Mouse (Mus musculus) heart, embryonic 10.5 days (tissue): Measurements from ENCODE around the gene Lrrc3b. TPM values are rescaled to one million over a fixed set of nuclear protein-coding genes. Genes with fewer than 3 reads are reported as not detected.

Experiments used
- DNase-seq: peaks from one replicate; pipeline ENCODE4 v3.0.0-alpha.2; 2017; ENCODE audit warnings: low spot score
- H3K27ac ChIP-seq: fragments of 300-500 bp; sonication (generic); 2 replicates; pipeline ENCODE4 v1.5.1; 2016; ENCODE audit warnings: mild to moderate bottlenecking
- H3K27me3 ChIP-seq: fragments of 300-500 bp; sonication (generic); 2 replicates; pipeline ENCODE4 v1.6.1; 2016; ENCODE audit warnings: mild to moderate bottlenecking; ENCODE audit not compliant: poor library complexity, insufficient read depth, severe bottlenecking
- H3K36me3 ChIP-seq: fragments of 300-500 bp; sonication (generic); 2 replicates; pipeline ENCODE4 v1.6.1; 2016; ENCODE audit warnings: mild to moderate bottlenecking, moderate library complexity
- H3K4me1 ChIP-seq: fragments of 300-500 bp; sonication (generic); 2 replicates; pipeline ENCODE4 v1.6.1; 2016; ENCODE audit warnings: mild to moderate bottlenecking
- H3K4me3 ChIP-seq: fragments of 300-500 bp; sonication (generic); 2 replicates; pipeline ENCODE4 v1.5.1; 2016; ENCODE audit warnings: mild to moderate bottlenecking, moderate library complexity
- H3K9me3 ChIP-seq: fragments of 300-500 bp; sonication (generic); 2 replicates; pipeline ENCODE4 v1.6.1; 2016; ENCODE audit warnings: mild to moderate bottlenecking, moderate library complexity
- WGBS: fragments of 180-500 bp; shearing (Covaris S2); methylation state at CpG from one replicate; pipeline ENCODE4 v1.1.7; 2016; 5-methylcytosine and 5-hydroxymethylcytosine counted together
- polyA plus RNA-seq: library from polyadenylated mRNA; unstranded; fragments of >200 nt; fragmentation: Nextera tagmentation; extraction: Ambion mirVana; gene quantifications from 2 replicates; pipeline ENCODE4 v1.2.1, GENCODE M21; 2016

Lrrc3b gene
- polyA plus RNA-seq, 1 experiment from 2014 or later, result 4.7 TPM

DNA sequence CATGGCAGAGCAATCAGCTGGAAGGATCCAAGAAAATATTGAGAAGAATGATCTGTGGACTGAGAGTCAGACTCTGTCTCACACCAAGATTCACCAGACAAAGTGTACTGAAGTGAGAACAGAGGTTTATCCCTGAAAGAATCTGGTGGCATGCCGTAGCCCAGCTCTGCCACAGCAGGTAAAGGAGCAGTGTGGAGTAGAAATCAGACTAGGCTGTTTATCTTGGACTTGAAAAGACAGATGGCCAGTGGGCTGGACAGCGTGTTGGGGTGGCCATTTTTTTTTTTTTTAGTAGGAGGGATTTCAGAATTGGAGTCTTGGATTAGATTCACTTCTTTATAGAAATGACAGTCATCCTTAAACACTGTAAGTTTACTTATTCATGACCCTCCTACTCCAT is 61.4 kb downstream of the Lrrc3b start:
- H3K27ac ChIP-seq, result no peak overlapping the region
- peaks cover 9% of the 10 kb centered on the region; the same call in 1 of the 2 replicates for H3K4me1 ChIP-seq
- no peaks in the 10 kb centered on the region for H3K36me3 ChIP-seq
- H3K4me3 ChIP-seq, result no peak overlapping the region
- DNase-seq, result no peak
- 70% methylated on average over 2 of the region's 2 CpGs for WGBS
- H3K27me3 ChIP-seq, result no peaks in the 10 kb centered on the region
- H3K9me3 ChIP-seq, result no peaks in the 10 kb centered on the region

DNA sequence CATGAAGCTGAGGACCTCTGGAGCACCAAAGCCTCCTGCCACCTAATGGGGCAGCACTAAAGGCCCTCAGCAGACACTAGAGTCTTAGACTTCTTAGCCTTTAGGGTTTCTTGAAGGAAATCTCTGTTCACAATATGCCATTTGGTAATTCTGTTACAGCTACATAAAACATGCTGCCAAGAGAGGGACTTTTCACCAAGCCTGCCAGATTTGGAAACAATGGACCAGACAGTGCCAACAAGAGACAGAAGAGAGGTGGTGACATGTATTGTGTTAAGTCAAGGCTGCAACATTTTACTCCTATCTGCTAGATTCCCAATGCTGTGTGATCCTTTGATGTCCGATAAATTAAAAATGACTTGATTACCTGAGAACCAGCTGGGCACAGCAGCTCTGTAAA is 62.0 kb downstream of the Lrrc3b start:
- DNase-seq, result no peak
- peaks cover 9% of the 10 kb centered on the region; the same call in 1 of the 2 replicates for H3K4me1 ChIP-seq
- H3K27me3 ChIP-seq, result no peaks in the 10 kb centered on the region
- 93% methylated on average over 1 of the region's 1 CpGs for WGBS
- no peak overlapping the region for H3K27ac ChIP-seq
- no peak overlapping the region for H3K4me3 ChIP-seq
- no peaks in the 10 kb centered on the region for H3K36me3 ChIP-seq
- no peaks in the 10 kb centered on the region for H3K9me3 ChIP-seq

DNA sequence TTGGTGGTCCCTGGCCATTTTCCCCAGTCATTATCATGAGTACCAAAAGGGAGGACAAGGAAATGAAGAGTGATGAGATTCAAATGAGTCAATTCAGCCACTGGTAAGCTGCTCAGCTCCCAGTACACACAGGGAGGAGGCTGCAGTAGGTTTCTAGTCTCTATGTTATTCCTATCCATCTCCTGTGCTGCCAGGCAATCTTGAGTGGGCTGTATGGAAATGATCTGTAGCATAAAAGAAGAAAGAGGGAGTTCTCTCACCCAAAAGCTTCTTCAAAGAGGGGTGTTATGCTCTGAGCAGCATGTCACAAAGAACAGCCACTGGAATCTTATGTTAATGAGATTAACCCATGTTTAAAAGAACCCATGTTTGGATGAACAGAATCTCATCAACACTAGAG is 64.5 kb downstream of the Lrrc3b start:
- Histone ChIP-seq H3K4me1 (peaks cover 9% of the 10 kb centered on the region; the same call in 1 of the 2 replicates), H3K9me3 (no peaks in the 10 kb centered on the region), H3K4me3 (no peak overlapping the region), H3K27me3 (no peaks in the 10 kb centered on the region), H3K27ac (no peak overlapping the region), H3K36me3 (no peaks in the 10 kb centered on the region)
- DNase-seq, result no peak

DNA sequence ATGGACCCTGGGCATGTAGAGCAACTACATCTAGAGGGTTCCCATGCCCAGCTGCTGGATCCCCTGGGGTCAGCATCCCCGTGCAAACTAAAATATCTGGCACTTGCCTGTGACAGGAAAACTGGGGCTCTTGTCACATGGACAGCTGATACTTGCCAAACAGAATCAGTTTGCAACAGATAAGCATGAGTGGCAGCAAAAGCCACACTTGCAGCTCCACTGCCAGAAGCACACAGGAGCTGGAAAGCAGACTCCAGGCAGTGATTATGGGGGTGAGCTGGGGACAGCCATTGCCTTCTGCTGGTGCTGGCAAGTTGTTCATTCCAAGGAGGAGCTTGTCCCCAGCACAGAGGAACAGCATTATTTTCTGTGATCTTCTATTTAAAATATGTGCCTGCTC is 65.8 kb downstream of the Lrrc3b start:
- no peaks in the 10 kb centered on the region for H3K27me3 ChIP-seq
- no peak overlapping the region for H3K27ac ChIP-seq
- 27% methylated on average over 1 of the region's 1 CpGs for WGBS
- no peak overlapping the region for H3K4me3 ChIP-seq
- no peaks in the 10 kb centered on the region for H3K9me3 ChIP-seq
- H3K36me3 ChIP-seq, result no peaks in the 10 kb centered on the region
- DNase-seq, result no peak
- peaks cover 9% of the 10 kb centered on the region; the same call in 1 of the 2 replicates for H3K4me1 ChIP-seq

DNA sequence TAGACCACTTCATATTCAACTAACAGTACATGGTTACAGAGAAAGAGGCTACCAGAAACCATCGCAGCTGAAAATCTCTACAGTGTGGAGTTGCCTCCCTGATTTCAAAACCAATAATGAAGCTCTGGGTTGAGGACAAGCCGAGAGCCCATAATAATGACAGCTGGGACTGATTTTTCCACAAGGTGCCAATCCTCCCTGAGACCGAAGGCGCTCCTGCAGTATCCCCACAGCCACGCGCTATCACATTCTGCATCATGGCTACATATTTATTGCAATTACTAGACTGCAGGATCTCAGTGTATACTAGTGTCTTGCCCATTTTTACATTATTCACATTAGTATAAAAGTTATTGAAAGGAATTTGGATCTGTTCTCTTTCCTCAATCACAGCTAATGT is 73.7 kb downstream of the Lrrc3b start:
- no peak for DNase-seq
- H3K27me3 ChIP-seq, result no peaks in the 10 kb centered on the region
- 91% methylated on average over 6 of the region's 6 CpGs for WGBS
- H3K36me3 ChIP-seq, result no peaks in the 10 kb centered on the region
- H3K9me3 ChIP-seq, result no peaks in the 10 kb centered on the region
- no peak overlapping the region for H3K4me3 ChIP-seq
- no peak overlapping the region for H3K27ac ChIP-seq
- H3K4me1 ChIP-seq, result no peaks in the 10 kb centered on the region

DNA sequence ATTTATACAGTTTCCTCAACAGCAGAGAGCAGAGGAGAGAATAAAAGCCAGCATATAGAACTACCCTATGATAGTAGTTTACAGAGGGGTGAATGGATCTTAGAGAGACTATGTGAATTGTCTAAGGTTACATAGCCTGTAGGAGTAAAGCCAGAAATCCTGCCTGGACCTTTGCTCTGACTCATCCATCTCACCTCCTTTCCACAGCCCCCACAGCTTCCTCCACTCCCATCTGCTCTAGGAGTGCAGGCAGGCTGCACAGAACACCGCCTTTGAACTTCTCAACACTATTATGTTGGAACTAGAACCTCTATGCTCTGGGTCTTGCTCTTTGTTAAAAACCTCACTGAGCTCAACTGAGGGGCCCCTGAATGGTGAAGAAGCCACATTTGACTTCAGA is 78.9 kb downstream of the Lrrc3b start:
- no peak for DNase-seq
- WGBS, result 85% methylated on average over 1 of the region's 1 CpGs

DNA sequence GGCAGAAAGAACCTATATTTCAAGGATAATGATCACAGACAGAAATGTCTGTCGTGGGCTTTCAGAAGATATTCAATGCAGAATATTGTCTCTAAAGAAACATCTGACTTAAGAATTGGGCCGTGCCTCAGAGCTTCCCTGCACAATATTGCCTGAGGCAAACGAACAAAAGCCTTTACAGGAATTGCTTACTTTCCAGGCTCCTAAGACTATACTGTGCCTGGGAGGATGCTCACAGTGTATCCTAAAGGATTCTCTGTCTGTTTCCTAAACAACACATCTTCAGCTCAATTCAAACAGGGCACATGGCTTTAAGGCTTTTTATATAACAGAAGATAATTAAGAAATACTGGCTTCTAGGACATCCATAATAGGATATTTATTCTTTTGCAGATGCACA is 79.7 kb downstream of the Lrrc3b start:
- WGBS, result 75% methylated on average over 3 of the region's 3 CpGs
- Histone ChIP-seq H3K4me3 (no peak overlapping the region), H3K36me3 (no peaks in the 10 kb centered on the region), H3K4me1 (peaks cover 4% of the 10 kb centered on the region; the same call in 1 of the 2 replicates), H3K9me3 (no peaks in the 10 kb centered on the region), H3K27ac (no peak overlapping the region), H3K27me3 (no peaks in the 10 kb centered on the region)
- DNase-seq, result no peak

More for the DNA sequence above, 78.9 kb downstream of the Lrrc3b start:
- no peak overlapping the region for H3K27ac ChIP-seq
- no peaks in the 10 kb centered on the region for H3K4me1 ChIP-seq
- H3K9me3 ChIP-seq, result no peaks in the 10 kb centered on the region
- no peaks in the 10 kb centered on the region for H3K36me3 ChIP-seq
- H3K4me3 ChIP-seq, result no peak overlapping the region
- H3K27me3 ChIP-seq, result no peaks in the 10 kb centered on the region

DNA sequence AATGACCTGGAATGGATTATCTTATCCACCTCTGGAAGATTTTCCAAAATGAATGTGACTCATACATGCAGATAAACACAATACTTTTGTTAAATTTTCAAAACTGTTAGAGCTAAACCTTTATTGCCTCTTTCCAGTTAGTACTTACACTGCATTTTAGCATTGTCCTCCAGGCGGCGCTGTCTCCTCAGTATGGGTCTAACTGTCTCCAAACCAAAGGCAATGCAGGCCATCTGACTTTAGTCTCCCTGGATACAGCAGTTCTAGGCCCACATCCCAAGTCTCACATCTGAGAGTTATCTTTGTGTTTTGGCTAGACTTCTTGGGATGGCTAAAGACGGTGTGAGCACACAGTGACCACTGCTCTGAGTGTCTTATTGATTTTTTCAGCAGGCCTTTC is 83.3 kb downstream of the Lrrc3b start:
- 19% methylated on average over 3 of the region's 3 CpGs for WGBS
- no peak overlapping the region for H3K27ac ChIP-seq
- DNase-seq, result peak; percentile 81

DNA sequence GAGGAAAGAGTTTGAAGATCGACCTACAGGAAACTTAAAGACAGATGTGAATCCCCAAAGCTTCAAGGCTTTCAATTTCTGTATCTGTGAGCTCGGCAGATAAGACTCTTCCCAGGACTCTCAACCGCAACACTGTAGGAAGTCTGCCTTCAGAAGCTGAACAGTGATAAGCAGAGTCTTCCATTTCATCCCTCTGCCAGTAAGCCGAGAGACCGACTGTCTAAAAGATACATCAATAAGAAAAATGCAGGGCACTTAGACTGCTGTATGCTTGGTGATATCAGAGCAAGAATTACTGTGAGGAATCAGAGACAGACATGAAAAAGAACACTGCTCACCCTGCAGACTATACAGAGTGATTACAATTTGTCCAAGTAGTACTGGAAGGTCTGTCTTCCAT is 84.5 kb downstream of the Lrrc3b start:
- 20% methylated on average over 5 of the region's 5 CpGs for WGBS
- no peaks in the 10 kb centered on the region for H3K36me3 ChIP-seq
- no peak overlapping the region for H3K27ac ChIP-seq

More for the DNA sequence above, 83.3 kb downstream of the Lrrc3b start:
- Histone ChIP-seq H3K27me3 (no peaks in the 10 kb centered on the region), H3K4me1 (peaks cover 8% of the 10 kb centered on the region; the same call in 1 of the 2 replicates), H3K4me3 (no peak overlapping the region), H3K36me3 (no peaks in the 10 kb centered on the region), H3K9me3 (no peaks in the 10 kb centered on the region)

DNA sequence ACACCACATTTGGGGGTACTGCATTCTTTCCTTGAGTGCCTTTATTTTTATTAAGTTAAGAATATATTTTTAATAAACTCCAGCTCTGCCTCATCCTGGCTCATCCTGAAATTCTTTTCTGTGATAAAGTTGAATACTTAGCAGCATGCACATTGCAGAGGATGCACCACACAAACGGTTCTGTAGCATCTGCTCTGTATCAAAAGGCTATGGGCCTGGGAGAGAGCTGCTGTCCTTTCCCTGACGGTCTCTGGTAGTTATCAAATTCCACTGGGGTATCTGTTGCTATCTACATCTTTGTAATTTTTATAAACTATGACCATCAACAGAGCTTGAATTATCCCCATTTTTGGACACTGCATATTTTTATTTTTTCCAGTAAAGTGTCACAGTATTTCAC is 105.7 kb downstream of the Lrrc3b start:
- 38% methylated on average over 2 of the region's 2 CpGs for WGBS
- Histone ChIP-seq H3K4me3 (no peak overlapping the region), H3K27me3 (no peaks in the 10 kb centered on the region), H3K4me1 (no peaks in the 10 kb centered on the region), H3K9me3 (no peaks in the 10 kb centered on the region), H3K27ac (no peak overlapping the region), H3K36me3 (no peaks in the 10 kb centered on the region)
- no peak for DNase-seq

More for the DNA sequence above, 84.5 kb downstream of the Lrrc3b start:
- H3K4me1 ChIP-seq, result peaks cover 8% of the 10 kb centered on the region; the same call in 1 of the 2 replicates
- H3K27me3 ChIP-seq, result no peaks in the 10 kb centered on the region
- no peaks in the 10 kb centered on the region for H3K9me3 ChIP-seq
- no peak for DNase-seq
- H3K4me3 ChIP-seq, result no peak overlapping the region

DNA sequence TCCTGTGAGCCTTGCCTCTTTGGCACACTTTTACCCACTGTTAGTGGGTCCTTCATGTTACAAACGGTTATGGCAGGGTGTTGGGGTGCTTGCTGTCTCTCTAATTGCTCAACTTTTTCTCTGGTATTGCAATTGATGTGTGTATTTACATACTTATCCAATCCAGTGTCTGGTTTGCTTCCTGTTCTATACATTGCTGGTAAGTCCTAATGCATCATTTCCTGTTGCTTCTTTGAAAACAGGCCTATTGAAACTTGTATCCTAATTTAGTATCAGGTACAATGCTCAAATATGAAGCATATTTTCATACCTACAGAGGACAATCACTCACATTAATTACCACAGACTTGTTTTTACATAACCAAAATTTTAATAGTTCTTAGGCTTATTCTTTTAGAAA is 107.4 kb downstream of the Lrrc3b start:
- no peak for DNase-seq
- H3K27me3 ChIP-seq, result no peaks in the 10 kb centered on the region
- H3K4me3 ChIP-seq, result no peak overlapping the region
- H3K36me3 ChIP-seq, result no peaks in the 10 kb centered on the region
- H3K9me3 ChIP-seq, result no peaks in the 10 kb centered on the region
- no peak overlapping the region for H3K27ac ChIP-seq
- no peaks in the 10 kb centered on the region for H3K4me1 ChIP-seq
- 66% methylated on average over 1 of the region's 1 CpGs for WGBS

DNA sequence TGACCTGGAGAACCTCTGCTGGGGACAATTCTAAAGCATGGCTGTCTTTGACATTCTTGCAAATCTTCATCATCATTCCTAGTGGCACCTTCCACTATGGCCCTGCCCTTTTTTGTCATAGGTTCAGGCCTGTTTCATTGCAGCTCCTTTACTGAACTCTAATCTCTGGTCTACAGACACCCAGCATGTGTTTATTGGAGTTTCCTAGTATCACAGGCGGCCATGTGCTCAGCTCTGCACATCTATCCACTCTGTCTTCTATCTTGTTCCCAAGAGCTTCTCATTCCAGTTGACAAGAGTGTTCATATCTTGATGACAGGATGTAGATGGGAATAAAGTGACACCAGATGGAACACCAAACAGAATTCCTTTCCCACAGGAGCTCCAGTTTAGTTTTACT is 108.6 kb downstream of the Lrrc3b start:
- no peak for DNase-seq
- 20% methylated on average over 1 of the region's 1 CpGs for WGBS
- Histone ChIP-seq H3K27me3 (no peaks in the 10 kb centered on the region), H3K9me3 (no peaks in the 10 kb centered on the region), H3K4me1 (no peaks in the 10 kb centered on the region), H3K36me3 (no peaks in the 10 kb centered on the region), H3K4me3 (no peak overlapping the region), H3K27ac (no peak overlapping the region)

DNA sequence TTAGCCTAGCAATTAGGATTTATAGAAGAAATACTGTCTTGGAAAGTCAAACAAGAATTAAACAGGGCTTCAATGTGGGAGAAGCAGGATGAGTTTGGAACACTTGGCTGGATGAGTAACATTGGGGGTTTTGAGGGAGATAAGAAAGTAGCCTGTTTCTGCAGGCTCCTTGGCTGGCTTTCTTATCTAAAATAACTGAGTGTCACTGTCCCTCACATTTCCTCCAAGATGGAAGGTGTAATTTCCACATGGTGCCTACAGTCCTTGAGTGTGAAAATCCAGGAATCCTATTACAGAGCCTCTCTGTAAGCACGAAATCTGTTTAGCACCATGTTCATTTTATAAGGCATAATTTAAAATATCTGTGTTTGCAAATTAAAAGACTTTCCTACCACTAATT is 112.9 kb downstream of the Lrrc3b start:
- Histone ChIP-seq H3K4me3 (no peak overlapping the region), H3K27me3 (no peaks in the 10 kb centered on the region), H3K36me3 (no peaks in the 10 kb centered on the region), H3K4me1 (no peaks in the 10 kb centered on the region), H3K9me3 (no peaks in the 10 kb centered on the region), H3K27ac (no peak overlapping the region)
- 73% methylated on average over 1 of the region's 1 CpGs for WGBS
- DNase-seq, result no peak

DNA sequence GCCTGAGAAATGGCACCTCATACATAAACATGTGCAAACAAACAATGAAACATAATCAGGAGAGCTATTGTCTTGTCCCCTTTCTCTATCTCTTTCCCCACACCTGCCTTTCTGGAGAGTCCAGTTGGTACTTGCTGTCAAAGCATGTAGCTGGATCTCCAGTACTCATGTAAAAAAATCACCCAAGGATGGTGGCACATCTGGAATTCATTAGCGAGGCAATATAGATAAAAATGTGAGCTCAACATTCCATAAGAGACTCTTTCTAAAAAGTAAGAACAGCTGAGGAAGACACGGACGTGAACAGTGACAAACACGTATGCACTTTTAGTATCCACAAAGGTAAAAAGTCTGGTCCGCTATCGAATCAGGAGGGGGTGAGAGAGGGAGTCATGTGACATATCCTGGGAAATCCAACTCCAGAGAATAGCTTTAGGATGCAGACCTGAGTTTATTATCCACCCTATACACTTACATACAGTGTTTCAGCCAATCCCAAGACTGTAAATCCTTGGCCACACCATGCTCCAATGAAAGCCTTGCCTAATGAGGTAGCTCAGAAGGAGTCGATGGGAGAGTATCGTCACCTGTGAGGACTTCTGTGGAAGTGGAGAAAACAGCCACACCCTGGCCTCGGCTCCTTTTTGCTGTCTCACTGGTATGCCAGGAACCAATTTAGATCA is 116.2 kb downstream of the Lrrc3b start:
- Histone ChIP-seq H3K4me3 (no peak overlapping the region), H3K9me3 (no peaks in the 10 kb centered on the region), H3K27me3 (no peaks in the 10 kb centered on the region), H3K36me3 (no peaks in the 10 kb centered on the region), H3K4me1 (no peaks in the 10 kb centered on the region), H3K27ac (no peak overlapping the region)
- DNase-seq, result no peak
- 80% methylated on average over 9 of the region's 9 CpGs for WGBS
